Mouse (Mus musculus) lung, embryonic 14.5 days (tissue): ENCODE measurements around the gene Ncbp2. TPM values are rescaled to one million over a fixed set of nuclear protein-coding genes. Genes with fewer than 3 reads are reported as not detected.
A peak's percentile ranks its signal among the peaks of the same experiment; 100 is the strongest.

ENCODE experiments used
- ATAC-seq: fragments of 200-750 bp; cut with Nextera tagmentation; 2 replicates; pipeline ENCODE4 v1.8.0; 2017; ENCODE audit warnings: mild to moderate bottlenecking, moderate TSS enrichment, moderate library complexity; ENCODE audit not compliant: insufficient read depth
- DNase-seq: peaks from one replicate; pipeline ENCODE4 v3.0.0-alpha.2; 2015
- H3K27ac ChIP-seq: fragments of 300-500 bp; sonication (generic); 2 replicates; pipeline ENCODE4 v1.5.1; 2014; ENCODE audit warnings: low read depth, mild to moderate bottlenecking, moderate library complexity
- H3K27me3 ChIP-seq: fragments of 300-500 bp; sonication (generic); 2 replicates; pipeline ENCODE4 v1.6.1; 2014; ENCODE audit warnings: low read length, control low read depth; ENCODE audit not compliant: insufficient read depth
- H3K36me3 ChIP-seq: fragments of 300-500 bp; sonication (generic); 2 replicates; pipeline ENCODE4 v1.6.1; 2014; ENCODE audit warnings: control low read depth; ENCODE audit not compliant: insufficient read depth
- H3K4me1 ChIP-seq: fragments of 300-500 bp; sonication (generic); 2 replicates; pipeline ENCODE4 v1.6.1; 2014; ENCODE audit warnings: antibody characterized with exemption, control low read depth; ENCODE audit not compliant: insufficient read depth
- H3K4me2 ChIP-seq: fragments of 300-500 bp; sonication (generic); 2 replicates; pipeline ENCODE4 v1.6.1; 2014; ENCODE audit warnings: mild to moderate bottlenecking
- H3K4me3 ChIP-seq: fragments of 300-500 bp; sonication (generic); 2 replicates; pipeline ENCODE4 v1.5.1; 2014; ENCODE audit warnings: low read depth, low read length
- H3K9ac ChIP-seq: fragments of 300-500 bp; sonication (generic); 2 replicates; pipeline ENCODE4 v1.6.1; 2014
- H3K9me3 ChIP-seq: fragments of 300-500 bp; sonication (generic); 2 replicates; pipeline ENCODE4 v1.6.1; 2016; ENCODE audit warnings: low read depth, low read length, control low read depth
- CTCF ChIP-seq: IDR thresholded peaks from 2 replicates; pipeline ENCODE4 v1.5.1; 2016; ENCODE audit warnings: antibody characterized with exemption, low read depth
- WGBS: fragments of 180-500 bp; shearing (Covaris S2); extraction: QIAGEN DNeasy Blood & Tissue Kit; methylation state at CpG from one replicate; pipeline ENCODE4 v1.1.7; 2014; 5-methylcytosine and 5-hydroxymethylcytosine counted together
- polyA plus RNA-seq: library from polyadenylated mRNA; unstranded; fragments of >200 nt; fragmentation: Nextera tagmentation; extraction: Ambion mirVana; gene quantifications from 2 replicates; pipeline ENCODE4 v1.2.1, GENCODE M21; 2014

Ncbp2 gene
- polyA plus RNA-seq, 1 experiment from 2014 or later, result 117 TPM

GRCm38 (mm10) chr16:31926547-31927182, 21.6 kb upstream of the Ncbp2 start:
- no peak overlapping the region for H3K4me3 ChIP-seq
- no peak overlapping the region for H3K4me2 ChIP-seq
- no peak for TF ChIP-seq CTCF
- no peaks in the 10 kb centered on the region for H3K9me3 ChIP-seq
- peaks cover 5% of the 10 kb centered on the region; the same call in 1 of the 2 replicates for H3K27me3 ChIP-seq
- no peak overlapping the region for H3K9ac ChIP-seq
- ATAC-seq (no peak), DNase-seq (no peak)
- H3K4me1 ChIP-seq, result no peaks in the 10 kb centered on the region
- 74% methylated on average over 13 of the region's 13 CpGs for WGBS
- no peaks in the 10 kb centered on the region for H3K36me3 ChIP-seq
- no peak overlapping the region for H3K27ac ChIP-seq

GRCm38 (mm10) chr16:31927412-31927811, 20.9 kb upstream of the Ncbp2 start:
- ATAC-seq (no peak), DNase-seq (no peak)
- Histone ChIP-seq H3K9ac (no peak overlapping the region), H3K4me2 (no peak overlapping the region), H3K36me3 (no peaks in the 10 kb centered on the region), H3K4me3 (no peak overlapping the region), H3K4me1 (no peaks in the 10 kb centered on the region), H3K9me3 (no peaks in the 10 kb centered on the region), H3K27me3 (peaks cover 5% of the 10 kb centered on the region; the same call in 1 of the 2 replicates), H3K27ac (no peak overlapping the region)
- TF ChIP-seq CTCF, result no peak
- WGBS, result 80% methylated on average over 5 of the region's 5 CpGs

GRCm38 (mm10) chr16:31931330-31931729, 17.0 kb upstream of the Ncbp2 start:
- no peak overlapping the region for H3K9ac ChIP-seq

DNA sequence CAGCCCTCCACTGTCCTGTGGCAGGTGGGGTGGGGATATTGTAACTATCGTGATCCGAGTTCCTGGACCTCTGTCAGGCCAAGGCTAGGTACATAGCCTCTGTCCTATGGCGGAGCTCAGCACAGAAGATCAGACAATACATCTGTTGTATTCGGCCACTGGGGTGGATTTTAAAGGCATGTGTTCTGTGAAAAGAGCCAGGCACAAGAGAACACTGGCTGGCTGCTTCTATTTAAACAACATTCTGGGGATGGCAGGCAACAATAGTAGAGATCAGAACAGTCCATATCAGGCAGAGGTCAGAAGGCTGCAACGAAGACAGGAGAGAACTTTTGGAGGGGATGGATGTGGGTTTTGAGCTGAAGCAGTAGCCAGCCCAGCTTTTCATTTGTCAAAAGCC, 16.1 kb upstream of the Ncbp2 start:
- Histone ChIP-seq H3K4me1 (0 out of 2 replicates have a peak, but pooled peaks cover 2% of the 10 kb centered on the region), H3K27ac (no peak overlapping the region), H3K9ac (no peak overlapping the region), H3K27me3 (peaks cover 41% of the 10 kb centered on the region), H3K9me3 (no peaks in the 10 kb centered on the region), H3K4me3 (peak overlapping the region; percentile 51; the same call in 1 of the 2 replicates), H3K4me2 (peak overlapping the region; percentile 90), H3K36me3 (no peaks in the 10 kb centered on the region)
- 62% methylated on average over 5 of the region's 5 CpGs for WGBS
- TF ChIP-seq CTCF, result no peak
- ATAC-seq (0 out of 2 replicates have a peak, but pooled peaks have one; percentile 7), DNase-seq (no peak)

More at GRCm38 (mm10) chr16:31931330-31931729, 17.0 kb upstream of the Ncbp2 start:
- H3K27ac ChIP-seq, result no peak overlapping the region
- H3K4me1 ChIP-seq, result 0 out of 2 replicates have a peak, but pooled peaks cover 2% of the 10 kb centered on the region
- H3K27me3 ChIP-seq, result peaks cover 40% of the 10 kb centered on the region
- H3K4me2 ChIP-seq, result no peak overlapping the region; the same call in 1 of the 2 replicates
- ATAC-seq (no peak), DNase-seq (no peak)
- TF ChIP-seq CTCF, result no peak
- no peak overlapping the region for H3K4me3 ChIP-seq
- WGBS, result 55% methylated on average over 17 of the region's 17 CpGs
- no peaks in the 10 kb centered on the region for H3K36me3 ChIP-seq
- H3K9me3 ChIP-seq, result no peaks in the 10 kb centered on the region

GRCm38 (mm10) chr16:31932840-31933697, 15.2 kb upstream of the Ncbp2 start:
- Histone ChIP-seq H3K27me3 (peaks cover 41% of the 10 kb centered on the region), H3K36me3 (no peaks in the 10 kb centered on the region), H3K27ac (no peak overlapping the region), H3K4me1 (0 out of 2 replicates have a peak, but pooled peaks cover 2% of the 10 kb centered on the region), H3K9ac (peak overlapping the region; percentile 51), H3K9me3 (no peaks in the 10 kb centered on the region), H3K4me3 (peak overlapping the region; percentile 51), H3K4me2 (peak overlapping the region; percentile 90)
- WGBS, result 1% methylated on average over 50 of the region's 50 CpGs
- TF ChIP-seq CTCF, result peak; percentile 95
- DNase-seq (peak; percentile 97), ATAC-seq (peak; percentile 95)

- no peaks in the 10 kb centered on the region for H3K36me3 ChIP-seq
- no peak for TF ChIP-seq CTCF
- no peak within 1 kb of the TSS for H3K27ac ChIP-seq
- no peak for ATAC-seq
- DNase-seq, result no peak
- peak within 1 kb of the TSS; percentile 51 for H3K9ac ChIP-seq
- 0 out of 2 replicates have a peak, but pooled peaks cover 2% of the 10 kb centered on the region for H3K4me1 ChIP-seq
- 8% methylated on average over 42 of the region's 42 CpGs for WGBS
- H3K9me3 ChIP-seq, result no peaks in the 10 kb centered on the region
- peak within 1 kb of the TSS; percentile 51 for H3K4me3 ChIP-seq
- H3K4me2 ChIP-seq, result peak within 1 kb of the TSS; percentile 90
- H3K27me3 ChIP-seq, result peaks cover 41% of the 10 kb centered on the region
Measured at GRCm38 (mm10) chr16:31933751-31934549, 14.4 kb upstream of the Ncbp2 start, which contains the start of gene Pigz. Gene Pigz (plus strand): TSS chr16:31933851.
